Comparison of ENCODE assay signal across 8 mouse cellular contexts in genomic region chr8:83773452-83773846, GRCm38 (mm10). TPM values are rescaled to one million over a fixed set of nuclear protein-coding genes. Genes with fewer than 3 reads are reported as not detected.
DNase-seq lines count a peak whose midpoint lies in the region; ATAC-seq lines count a peak whose summit lies in the region.

No protein-coding gene starts in this region.

- H3K4me1 ChIP-seq in brown adipose tissue, adult 24 weeks (ENCODE audit: control insufficient read depth, insufficient read depth, insufficient read length, low read length), result peaks cover 9% of the 10 kb centered on the region
- peaks cover 5% of the 10 kb centered on the region for H3K4me1 ChIP-seq in hindbrain, embryonic 16.5 days (ENCODE audit: control insufficient read depth, insufficient read depth, low read depth, low read length)
- H3K4me1 ChIP-seq in midbrain, embryonic 10.5 days, result peaks cover 12% of the 10 kb centered on the region

- peak overlapping the region; percentile 72 for H3K27ac ChIP-seq in brown adipose tissue, adult 24 weeks (replicated peaks; ENCODE audit: low read depth, low read length)
- no peak overlapping the region for H3K27ac ChIP-seq in hindbrain, embryonic 16.5 days (ENCODE audit: low read depth, low read length)
- 0 out of 2 replicates have a peak overlapping the region, but pooled peaks have one; percentile 49 for H3K27ac ChIP-seq in midbrain, embryonic 10.5 days (replicated peaks)

- no peaks in the 10 kb centered on the region for H3K27me3 ChIP-seq in hindbrain, embryonic 16.5 days (replicated peaks; ENCODE audit: control insufficient read depth, insufficient read depth, low read length)
- H3K27me3 ChIP-seq in midbrain, embryonic 10.5 days (ENCODE audit: low read depth, poor library complexity, severe bottlenecking), result peaks cover 31% of the 10 kb centered on the region

- no peaks in the 10 kb centered on the region for H3K36me3 ChIP-seq in hindbrain, embryonic 16.5 days (ENCODE audit: control insufficient read depth, insufficient read depth, low read length)
- no peaks in the 10 kb centered on the region for H3K36me3 ChIP-seq in midbrain, embryonic 10.5 days

- H3K4me3 ChIP-seq in brown adipose tissue, adult 24 weeks (ENCODE audit: insufficient read depth, low read depth, low read length), result peak overlapping the region; percentile 56
- peak overlapping the region; percentile 47 for H3K4me3 ChIP-seq in hindbrain, embryonic 16.5 days (ENCODE audit: low read length)
- H3K4me3 ChIP-seq in midbrain, embryonic 10.5 days, result peak overlapping the region; percentile 55

- no peak; the same call in 1 of the 2 replicates for ATAC-seq in hindbrain, embryonic 16.5 days

- peak; percentile 18 to 45 for DNase-seq in heart, adult 18-20 months
- DNase-seq in heart, postnatal 4 days, result no peak
- no peak for DNase-seq in midbrain, embryonic 10.5 days (ENCODE audit: low spot score)
- DNase-seq in cerebellum, adult 11 months, result no peak
- DNase-seq in adipocyte (ENCODE audit: low spot score), result no peak
- DNase-seq in urinary bladder, postnatal 36 days (ENCODE audit: low spot score in 2 of 2), result no peak

- peak overlapping the region; percentile 84 for H3K4me2 ChIP-seq in hindbrain, embryonic 16.5 days (ENCODE audit: low read length)

- 48% methylated on average over 6 of the region's 6 CpGs for WGBS in hindbrain, embryonic 16.5 days
- WGBS in midbrain, embryonic 10.5 days, result 50% methylated on average over 6 of the region's 6 CpGs

- H3K9me3 ChIP-seq in hindbrain, embryonic 16.5 days (ENCODE audit: control insufficient read depth, low read length), result no peaks in the 10 kb centered on the region
- H3K9me3 ChIP-seq in midbrain, embryonic 10.5 days (replicated peaks), result no peaks in the 10 kb centered on the region

- H3K9ac ChIP-seq in hindbrain, embryonic 16.5 days (ENCODE audit: low read depth, low read length), result peak overlapping the region; percentile 41; the same call in 1 of the 2 replicates

RNA-seq across cellular contexts. Expression of gene Adgre5, which starts 32.3 kb away (rescaled TPM):
- total RNA-seq in heart, adult 18-20 months (2021), result 10 to 100 TPM; 41.1 to 43.2 TPM
- 10 to 100 TPM; 62.8 to 63.4 TPM for total RNA-seq in heart, postnatal 4 days (2021)
- polyA plus RNA-seq in brown adipose tissue, adult 24 weeks (2012; ENCODE audit: insufficient read depth, insufficient read length, missing spikeins), result 30.1 and 34.2 TPM in 2 replicates
- polyA plus RNA-seq in hindbrain, embryonic 16.5 days (2015; fragmentation: Nextera tagmentation; extraction: Ambion mirVana), result 9.9 and 14.6 TPM in 2 replicates
- 8.0 and 13.4 TPM in 2 replicates for polyA plus RNA-seq in midbrain, embryonic 10.5 days (2016; fragmentation: Nextera tagmentation; extraction: Ambion mirVana)

RNA-seq across cellular contexts. Expression of gene Ddx39, which starts 58.5 kb away (rescaled TPM):
- total RNA-seq in heart, adult 18-20 months (2021), result 10 to 100 TPM; 15.2 to 15.9 TPM
- total RNA-seq in heart, postnatal 4 days (2021), result 10 to 100 TPM; 68.1 to 69.0 TPM
- 7.7 and 14.1 TPM in 2 replicates for polyA plus RNA-seq in brown adipose tissue, adult 24 weeks (2012; ENCODE audit: insufficient read depth, insufficient read length, missing spikeins)
- polyA plus RNA-seq in hindbrain, embryonic 16.5 days (2015; fragmentation: Nextera tagmentation; extraction: Ambion mirVana), result 92.6 and 97.9 TPM in 2 replicates
- 314 and 357 TPM in 2 replicates for polyA plus RNA-seq in midbrain, embryonic 10.5 days (2016; fragmentation: Nextera tagmentation; extraction: Ambion mirVana)

Comparison
In these comparisons a context has a peak if more than half of its experiments do, and no peak if none do; other contexts are left out.
1. DNase-seq: peak in heart, adult 18-20 months (2 of 2); none in heart, postnatal 4 days (single experiment), midbrain, embryonic 10.5 days (single experiment), cerebellum, adult 11 months (single experiment), adipocyte (single experiment) and urinary bladder, postnatal 36 days (0 of 2).
2. Peak in every context shown above with its lines, with median percentiles within 50 percentile points of each other: H3K4me3 ChIP-seq.